Mouse (Mus musculus): Measurements from ENCODE around the gene Htr5b. TPM values are rescaled to one million over a fixed set of nuclear protein-coding genes. Genes with fewer than 3 reads are reported as not detected.

Htr5b gene
- total RNA-seq, 2 experiments from 2014 or later: 7.5 to 7.6 TPM

GRCm38 (mm10) chr1:121497093-121497492 is 31.2 kb downstream of the Htr5b start:
- DNase-seq (ENCODE audit: low spot score in 2 of 2): no peak

- DNase-seq (ENCODE audit: low spot score in 2 of 2): peak; percentile 22 to 73
Observed at GRCm38 (mm10) chr1:121490241-121490640, 38.0 kb downstream of the Htr5b start.

GRCm38 (mm10) chr1:121486803-121487202 is 41.5 kb downstream of the Htr5b start:
- no peak for DNase-seq (ENCODE audit: low spot score in 2 of 2)

- no peak for DNase-seq (ENCODE audit: low spot score in 2 of 2)
Observed at GRCm38 (mm10) chr1:121483091-121483490, 45.2 kb downstream of the Htr5b start.

DNA sequence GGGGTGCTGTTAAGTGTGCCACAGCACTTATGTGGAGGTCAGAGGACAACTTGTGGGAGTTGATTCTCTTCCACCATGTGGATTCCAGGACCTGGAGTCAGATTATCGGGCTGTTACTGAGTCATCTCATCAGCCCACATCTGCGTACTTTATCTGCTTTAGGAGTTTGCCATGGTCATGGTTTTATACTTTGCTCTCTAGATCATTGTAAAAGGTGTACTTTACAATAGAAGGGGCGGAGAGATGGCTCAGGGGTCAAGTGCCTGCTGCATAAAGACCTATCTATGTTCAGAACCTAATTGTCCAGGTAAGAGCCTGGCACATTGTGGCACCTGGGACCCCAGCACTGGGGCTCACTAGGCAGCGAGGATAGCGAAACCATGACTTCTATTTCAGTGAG is 48.9 kb downstream of the Htr5b start:
- DNase-seq (ENCODE audit: low spot score in 2 of 2): no peak

DNA sequence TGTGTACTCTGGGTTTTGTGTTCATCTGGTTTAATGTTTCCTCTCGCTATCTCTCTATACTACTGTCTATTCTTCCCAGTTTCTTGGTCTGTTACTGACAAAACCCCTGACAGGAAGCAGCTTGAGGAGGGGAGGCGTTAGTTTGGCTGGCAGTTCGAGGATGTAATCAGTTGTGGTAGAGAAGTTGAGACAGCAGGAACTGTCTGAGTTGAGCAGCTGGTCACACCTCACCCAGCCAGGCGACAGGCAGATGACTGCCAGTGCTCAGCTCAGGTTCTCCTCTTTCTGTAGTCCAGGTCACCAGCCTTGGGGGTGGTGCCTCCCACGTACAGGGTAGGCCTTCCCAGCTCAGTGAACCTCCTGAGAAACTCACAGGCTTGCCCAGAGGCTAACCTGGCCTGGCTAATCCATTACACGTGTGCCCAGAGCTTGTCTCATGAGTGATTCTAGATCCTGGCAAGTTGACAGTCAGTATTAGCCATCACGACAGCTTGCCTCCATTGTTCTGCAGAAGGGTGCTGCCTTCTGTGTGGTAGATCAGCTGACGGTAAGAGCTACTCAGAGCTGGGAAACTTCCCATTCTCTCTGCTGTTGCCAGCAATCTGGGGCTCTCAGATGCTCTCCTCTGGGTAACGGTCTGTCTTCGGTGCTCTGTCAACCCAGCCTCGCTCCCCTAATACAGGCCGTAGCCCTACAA is 49.8 kb downstream of the Htr5b start:
- DNase-seq (ENCODE audit: low spot score in 2 of 2): peak; percentile 77 to 88

DNA sequence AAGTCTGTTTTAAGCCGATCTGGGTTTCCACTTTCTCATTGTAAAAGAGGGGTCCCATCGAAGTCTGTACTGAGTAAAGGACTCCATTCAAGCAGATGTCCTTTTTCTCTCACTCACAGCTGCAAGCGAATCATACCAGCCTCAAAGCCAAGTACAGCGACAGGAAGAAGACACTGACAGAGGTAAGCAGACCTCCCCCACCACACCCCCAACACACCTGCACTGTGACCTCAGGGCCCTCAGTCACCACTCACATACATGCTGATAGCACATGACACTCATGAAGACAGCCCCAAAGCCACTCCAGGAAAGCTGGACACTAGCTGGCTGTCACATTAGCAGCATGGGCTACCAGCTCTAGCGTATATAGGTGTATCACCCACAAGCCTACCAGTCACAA is 50.5 kb downstream of the Htr5b start:
- no peak for DNase-seq (ENCODE audit: low spot score in 2 of 2)

- no peak for DNase-seq (ENCODE audit: low spot score in 2 of 2)
Observed at GRCm38 (mm10) chr1:121471503-121471902, 56.8 kb downstream of the Htr5b start.

DNA sequence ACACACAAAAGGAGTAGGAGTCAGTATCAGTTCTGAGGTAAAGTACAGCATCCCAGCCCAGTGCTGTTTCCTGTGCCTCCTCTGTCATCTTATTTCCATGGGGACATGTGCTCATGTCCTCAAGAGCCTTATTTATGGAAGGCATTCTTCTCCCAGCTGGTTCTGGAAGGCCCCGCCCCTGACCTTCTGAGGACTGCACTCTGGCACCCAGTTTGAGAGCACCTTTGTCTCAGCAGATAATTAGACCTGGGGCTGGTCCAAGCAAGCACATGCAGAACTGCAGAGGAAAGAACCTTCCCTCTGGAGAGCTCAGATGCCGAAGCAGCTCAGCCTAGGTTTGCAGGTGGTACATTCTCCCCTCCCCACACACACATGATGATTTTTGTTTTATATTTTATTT is 60.0 kb downstream of the Htr5b start:
- no peak for DNase-seq (ENCODE audit: low spot score in 2 of 2)

GRCm38 (mm10) chr1:121466276-121466675 is 62.0 kb downstream of the Htr5b start:
- DNase-seq (ENCODE audit: low spot score in 2 of 2): no peak

GRCm38 (mm10) chr1:121463806-121464205 is 64.5 kb downstream of the Htr5b start:
- no peak for DNase-seq (ENCODE audit: low spot score in 2 of 2)

DNA sequence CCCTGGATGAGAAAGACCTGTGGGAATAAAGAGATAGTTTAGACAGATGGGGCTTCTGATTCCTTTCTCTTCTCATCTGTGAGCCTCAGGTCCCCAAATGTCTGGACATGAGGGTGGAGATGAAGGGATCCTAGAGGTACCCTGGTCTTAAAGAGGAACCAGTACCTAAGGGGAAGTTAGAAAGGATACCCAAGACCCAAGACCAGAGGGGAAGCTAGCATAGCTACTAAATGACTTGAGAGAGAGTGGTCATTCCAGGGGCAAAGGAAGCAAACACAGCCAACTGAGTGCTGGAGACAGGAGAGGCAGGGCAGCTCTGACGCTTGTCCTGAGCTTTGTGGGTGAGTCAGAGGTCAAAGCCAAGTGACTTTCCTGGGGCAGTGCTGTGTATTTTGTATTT is 65.6 kb downstream of the Htr5b start:
- no peak for DNase-seq (ENCODE audit: low spot score in 2 of 2)

DNA sequence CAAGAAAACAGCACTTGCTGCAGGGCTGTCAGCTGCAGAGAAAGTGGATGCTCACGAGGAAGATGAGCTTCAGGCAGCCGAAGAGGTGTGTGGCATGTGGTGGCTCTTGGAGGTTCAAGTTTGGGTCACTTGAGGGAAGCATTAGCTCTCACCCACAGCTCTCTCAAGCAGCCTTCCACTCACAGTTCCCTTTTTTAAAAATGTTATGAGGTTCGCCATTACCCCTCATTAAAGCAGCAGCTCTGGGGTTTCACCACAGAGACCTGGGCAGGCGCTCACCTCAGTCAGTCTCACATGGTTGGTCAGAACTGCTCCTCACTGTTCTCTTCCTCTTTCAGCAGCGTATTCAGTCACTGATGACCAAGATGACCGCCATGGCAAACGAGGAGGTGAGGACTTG is 66.4 kb downstream of the Htr5b start:
- DNase-seq (ENCODE audit: low spot score in 2 of 2): no peak

DNA sequence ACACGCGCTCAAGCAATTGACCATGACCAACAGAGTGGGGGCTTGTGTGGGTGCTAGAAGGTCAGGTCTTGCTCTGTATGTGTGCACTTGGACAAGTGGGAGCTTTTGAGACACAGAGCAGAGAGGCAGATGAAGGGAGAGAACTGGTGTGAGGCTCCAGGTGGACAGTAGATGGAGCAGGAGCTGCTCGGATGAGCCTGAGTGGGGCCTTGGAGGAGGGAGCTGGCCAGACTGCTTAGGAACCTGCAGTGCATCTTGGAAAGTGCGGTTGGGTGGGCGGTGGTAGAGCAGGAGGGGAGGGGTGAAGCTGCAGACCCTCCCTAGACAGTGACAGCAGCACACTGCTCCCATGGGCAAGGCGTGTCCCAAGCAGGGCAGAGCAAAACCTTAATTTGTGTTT is 68.2 kb downstream of the Htr5b start:
- no peak for DNase-seq (ENCODE audit: low spot score in 2 of 2)

Other genes with a start within 250 kb of the Htr5b start
- gene Insig2, start 195.9 kb downstream of the Htr5b start, total RNA-seq (2021): 10 to 100 TPM; 73.7 to 74.8 TPM
- 10 to 100 TPM; 30.0 to 31.6 TPM for gene Ccdc93, start 97.4 kb downstream of the Htr5b start, total RNA-seq (2021)
- gene Ddx18, start 39.5 kb upstream of the Htr5b start, total RNA-seq (2021): 10 to 100 TPM; 29.6 to 30.1 TPM

All from layer of hippocampus, adult 18-20 months (tissue).